Comparison of ENCODE assay signal across 21 mouse cellular contexts in genomic region chr2:153151926-153152665, GRCm38 (mm10). TPM values are rescaled to one million over a fixed set of nuclear protein-coding genes. Genes with fewer than 3 reads are reported as not detected.
DNase-seq lines count a peak whose midpoint lies in the region; ATAC-seq and TF ChIP-seq lines count a peak whose summit lies in the region.
"Had no signal": no experiment of that assay in that cellular context is flagged by ENCODE, and none has a peak within 500 bp of the region (broad histone marks: within the 10 kb centered on the region; RNA-seq: fewer than 3 reads in every experiment).

No protein-coding gene starts in this region.

- 0 out of 2 replicates have a peak overlapping the region, but pooled peaks have one; percentile 62 for H3K27ac ChIP-seq in intestine, postnatal 0 days (ENCODE audit: low read depth, low read length)
- H3K27ac ChIP-seq in intestine, embryonic 15.5 days, result no peak overlapping the region
- H3K27ac ChIP-seq: embryonic facial prominence, embryonic 13.5 days; heart, embryonic 10.5 days; hindbrain, embryonic 14.5 days; limb, embryonic 12.5 days; liver, embryonic 12.5 days; neural tube, embryonic 13.5 days had no signal

- peak; percentile 70 for DNase-seq in brain, adult 2 months (ENCODE audit: low read depth, low spot score)
- DNase-seq in cerebellum, postnatal 36 days, result peak; percentile 20 to 30
- DNase-seq in natural killer cell, adult 2 months (ENCODE audit: low spot score in 2 of 2), result peak; percentile 42 to 50
- DNase-seq in left cerebral cortex, postnatal 25 days (ENCODE audit: low spot score in 2 of 2), result no peak
- no peak for DNase-seq in heart, adult 9 months (ENCODE audit: low spot score in 2 of 2)
- DNase-seq: adrenal gland, postnatal 14 days; gastrocnemius, postnatal 25 days; heart, postnatal 10 days; lung, adult 2 months; lung, postnatal 36 days had no signal

- no peaks in the 10 kb centered on the region for H3K36me3 ChIP-seq in intestine, postnatal 0 days (ENCODE audit: control insufficient read depth, insufficient read depth)
- no peaks in the 10 kb centered on the region for H3K36me3 ChIP-seq in intestine, embryonic 15.5 days
- H3K36me3 ChIP-seq: embryonic facial prominence, embryonic 13.5 days; G1E; heart, embryonic 10.5 days; limb, embryonic 12.5 days; liver, embryonic 12.5 days; neural tube, embryonic 13.5 days had no signal

- ATAC-seq in intestine, postnatal 0 days, result no peak
- no peak for ATAC-seq in intestine, embryonic 15.5 days
- ATAC-seq: forebrain, embryonic 14.5 days; liver, embryonic 12.5 days had no signal

- intact Hi-C loops in left cerebral cortex, postnatal 25 days (cut with DNase I), result no loop called here

- H3K4me2 ChIP-seq in intestine, postnatal 0 days (replicated peaks; ENCODE audit: low read depth), result no peak overlapping the region
- H3K4me2 ChIP-seq in intestine, embryonic 15.5 days (replicated peaks), result no peak overlapping the region
- H3K4me2 ChIP-seq: embryonic facial prominence, embryonic 13.5 days; hindbrain, embryonic 14.5 days; limb, embryonic 12.5 days; liver, embryonic 12.5 days; midbrain, embryonic 11.5 days; neural tube, embryonic 13.5 days had no signal

- no peaks in the 10 kb centered on the region for H3K9me3 ChIP-seq in intestine, postnatal 0 days (ENCODE audit: control insufficient read depth)
- H3K9me3 ChIP-seq in intestine, embryonic 15.5 days, result no peaks in the 10 kb centered on the region
- H3K9me3 ChIP-seq: embryonic facial prominence, embryonic 13.5 days; G1E; heart, embryonic 10.5 days; limb, embryonic 12.5 days; liver, embryonic 12.5 days; neural tube, embryonic 13.5 days had no signal

- no peak overlapping the region for H3K4me3 ChIP-seq in intestine, postnatal 0 days (ENCODE audit: low read depth, low read length)
- H3K4me3 ChIP-seq in intestine, embryonic 15.5 days (replicated peaks), result no peak overlapping the region
- H3K4me3 ChIP-seq: embryonic facial prominence, embryonic 13.5 days; heart, embryonic 10.5 days; limb, embryonic 12.5 days; liver, embryonic 12.5 days; neural tube, embryonic 13.5 days had no signal

- no peaks in the 10 kb centered on the region for H3K4me1 ChIP-seq in intestine, postnatal 0 days (replicated peaks; ENCODE audit: control insufficient read depth, insufficient read depth, low read length)
- no peaks in the 10 kb centered on the region for H3K4me1 ChIP-seq in intestine, embryonic 15.5 days (replicated peaks)
- H3K4me1 ChIP-seq: embryonic facial prominence, embryonic 13.5 days; limb, embryonic 12.5 days; liver, embryonic 12.5 days; neural tube, embryonic 13.5 days had no signal

- TF ChIP-seq CTCF in intestine, postnatal 0 days (IDR thresholded peaks at IDR 0.05; ENCODE audit: low read depth), result no peak

- 79% methylated on average over 8 of the region's 8 CpGs for WGBS in intestine, postnatal 0 days
- 77% methylated on average over 8 of the region's 8 CpGs for WGBS in intestine, embryonic 15.5 days

- no peaks in the 10 kb centered on the region for H3K27me3 ChIP-seq in intestine, postnatal 0 days (replicated peaks; ENCODE audit: control insufficient read depth, insufficient read depth, low read length)
- no peaks in the 10 kb centered on the region for H3K27me3 ChIP-seq in intestine, embryonic 15.5 days (replicated peaks)

- H3K9ac ChIP-seq in intestine, postnatal 0 days (ENCODE audit: low read depth, low read length), result no peak overlapping the region
- no peak overlapping the region for H3K9ac ChIP-seq in intestine, embryonic 15.5 days
- H3K9ac ChIP-seq: embryonic facial prominence, embryonic 13.5 days; hindbrain, embryonic 14.5 days; limb, embryonic 12.5 days; liver, embryonic 12.5 days; neural tube, embryonic 13.5 days had no signal

RNA-seq across cellular contexts. Expression of gene Tm9sf4, which starts 9.0 kb away (rescaled TPM):
- polyA plus RNA-seq in intestine, postnatal 0 days (2015; fragmentation: Nextera tagmentation; extraction: Ambion mirVana), result 64.7 and 68.3 TPM in 2 replicates
- 82.5 and 84.9 TPM in 2 replicates for polyA plus RNA-seq in intestine, embryonic 15.5 days (2015; fragmentation: Nextera tagmentation; extraction: Ambion mirVana)
- 100 to 1,000 TPM; 116 TPM for total RNA-seq in left cerebral cortex, postnatal 25 days (2021)

RNA-seq across cellular contexts. Expression of gene Hck, which starts 43.8 kb away (rescaled TPM):
- 3.4 and 3.5 TPM in 2 replicates for polyA plus RNA-seq in intestine, postnatal 0 days (2015; fragmentation: Nextera tagmentation; extraction: Ambion mirVana)
- 5.7 and 6.2 TPM in 2 replicates for polyA plus RNA-seq in intestine, embryonic 15.5 days (2015; fragmentation: Nextera tagmentation; extraction: Ambion mirVana)
- total RNA-seq in left cerebral cortex, postnatal 25 days (2021), result 1 to 10 TPM; 2.1 to 2.5 TPM
- polyA plus RNA-seq: G1E had no signal

Comparison
In these comparisons a context has a peak if more than half of its experiments do, and no peak if none do; other contexts are left out.
1. DNase-seq: peak in brain, adult 2 months (single experiment), cerebellum, postnatal 36 days (2 of 2) and natural killer cell, adult 2 months (2 of 2); none in left cerebral cortex, postnatal 25 days (0 of 2) and heart, adult 9 months (0 of 2).